Mouse (Mus musculus) CH12.LX (cell line): Measurements from ENCODE around the gene Hist1h4f. TPM values are rescaled to one million over a fixed set of nuclear protein-coding genes. Genes with fewer than 3 reads are reported as not detected.

Experiments used
- DNase-seq: peaks from one replicate; pipeline ENCODE4 v3.0.0-alpha.2; 2013; ENCODE audit errors: extremely low read depth
- H3K27ac ChIP-seq: 2 replicates; pipeline ENCODE4 v1.5.1; 2012; ENCODE audit warnings: low read depth, mild to moderate bottlenecking, control low read depth, moderate library complexity; ENCODE audit not compliant: insufficient read depth
- H3K27me3 ChIP-seq: replicated peaks from 2 replicates; pipeline ENCODE3; 2012; ENCODE audit warnings: inconsistent platforms
- H3K36me3 ChIP-seq, 2 experiments: replicated peaks in 1 of 2; 2 replicates each; pipeline versions ENCODE3 to v1.6.1; 2012; ENCODE audit warnings: inconsistent platforms in 1 of 2, low read length in 1 of 2, mild to moderate bottlenecking in 1 of 2, mixed read lengths in 1 of 2, moderate library complexity in 1 of 2; ENCODE audit not compliant: control insufficient read depth in 1 of 2, insufficient read depth in 1 of 2
- H3K4me1 ChIP-seq, 2 experiments: 2 replicates each; pipeline ENCODE4 v1.6.1; 2012; ENCODE audit warnings: inconsistent platforms in 1 of 2, moderate library complexity in 1 of 2; ENCODE audit not compliant: insufficient read depth in 2 of 2, control insufficient read depth in 1 of 2
- H3K4me2 ChIP-seq: 2 replicates; pipeline ENCODE4 v1.6.1; 2012; ENCODE audit warnings: low read depth, mild to moderate bottlenecking, control low read depth; ENCODE audit not compliant: poor library complexity, insufficient read depth, severe bottlenecking
- H3K4me3 ChIP-seq, 3 experiments: fragments of 150-350 bp in 1 of 3; sonication (generic) in 1 of 3; replicated peaks in 1 of 3; 2 replicates each; pipeline versions ENCODE3 to v1.5.1; 2011 to 2012; ENCODE audit warnings: low read depth in 2 of 3, low read length in 2 of 3, mild to moderate bottlenecking in 2 of 3, moderate library complexity in 2 of 3, control low read depth in 1 of 3, improper control_type of control experiment in 1 of 3, inconsistent platforms in 1 of 3, mixed read lengths in 1 of 3; ENCODE audit not compliant: poor library complexity in 1 of 3
- H3K79me2 ChIP-seq: replicated peaks from 2 replicates; pipeline ENCODE4 v1.6.1; 2012; ENCODE audit warnings: mild to moderate bottlenecking, moderate library complexity; ENCODE audit not compliant: control insufficient read depth, poor library complexity, insufficient read depth, severe bottlenecking; ENCODE audit errors: extremely low read depth
- H3K9ac ChIP-seq: 2 replicates; pipeline ENCODE4 v1.6.1; 2012; ENCODE audit warnings: low read depth, mild to moderate bottlenecking, control low read depth, moderate library complexity; ENCODE audit not compliant: insufficient read depth
- H3K9me3 ChIP-seq: replicated peaks from 2 replicates; pipeline ENCODE3; 2012; ENCODE audit warnings: low read length, inconsistent platforms, mixed read lengths
- E2F4 ChIP-seq: IDR thresholded peaks from 2 replicates; pipeline ENCODE4 v1.6.1; 2011; ENCODE audit warnings: low read depth, low read length, improper control_type of control experiment; ENCODE audit not compliant: insufficient replicate concordance
- EP300 ChIP-seq: IDR thresholded peaks from 2 replicates; pipeline ENCODE4 v1.6.1; 2011; ENCODE audit warnings: low read length, improper control_type of control experiment
- ETS1 ChIP-seq: conservative IDR thresholded peaks from 2 replicates; pipeline ENCODE4 v1.6.1; 2012; ENCODE audit warnings: low read depth, mild to moderate bottlenecking, inconsistent platforms, low read length, improper control_type of control experiment, moderate library complexity
- GABPA ChIP-seq: IDR thresholded peaks from 2 replicates; pipeline ENCODE4 v1.6.1; 2012; ENCODE audit warnings: low read depth, low read length, improper control_type of control experiment, inconsistent platforms; ENCODE audit not compliant: insufficient replicate concordance
- HCFC1 ChIP-seq: IDR thresholded peaks from 2 replicates; pipeline ENCODE4 v1.6.1; 2012; ENCODE audit warnings: low read depth, mild to moderate bottlenecking, inconsistent platforms, low read length, improper control_type of control experiment
- IRF4 ChIP-seq: IDR thresholded peaks from 2 replicates; pipeline ENCODE4 v1.6.1; 2014; ENCODE audit warnings: low read depth, mild to moderate bottlenecking, inconsistent platforms, low read length, improper control_type of control experiment
- JUN ChIP-seq: IDR thresholded peaks from 2 replicates; pipeline ENCODE4 v1.6.1; 2011; ENCODE audit warnings: low read depth, mild to moderate bottlenecking, low read length, improper control_type of control experiment, moderate library complexity; ENCODE audit not compliant: insufficient read depth
- JUND ChIP-seq: conservative IDR thresholded peaks from 2 replicates; pipeline ENCODE4 v1.6.1; 2011; ENCODE audit warnings: low read depth, low read length, improper control_type of control experiment
- KAT2A ChIP-seq: IDR thresholded peaks from 2 replicates; pipeline ENCODE4 v1.6.1; 2012; ENCODE audit warnings: low read length, improper control_type of control experiment, inconsistent platforms; ENCODE audit not compliant: insufficient replicate concordance
- MAFK ChIP-seq: IDR thresholded peaks from 2 replicates; pipeline ENCODE4 v1.6.1; 2011; ENCODE audit warnings: low read length, improper control_type of control experiment; ENCODE audit not compliant: insufficient replicate concordance
- MAX ChIP-seq: IDR thresholded peaks from 2 replicates; pipeline ENCODE4 v1.6.1; 2011; ENCODE audit warnings: low read length, improper control_type of control experiment
- MEF2A ChIP-seq: IDR thresholded peaks from 2 replicates; pipeline ENCODE4 v1.6.1; 2014; ENCODE audit warnings: low read depth, mild to moderate bottlenecking, inconsistent platforms, low read length, improper control_type of control experiment, borderline replicate concordance
- NELFE ChIP-seq: IDR thresholded peaks from 2 replicates; pipeline ENCODE4 v1.6.1; 2011; ENCODE audit warnings: low read depth, low read length, improper control_type of control experiment
- POLR2A ChIP-seq: IDR thresholded peaks from 2 replicates; pipeline ENCODE4 v1.6.1; 2011; ENCODE audit warnings: low read depth, mild to moderate bottlenecking, improper control_type of control experiment, low read length
- POLR2AphosphoS2 ChIP-seq: IDR thresholded peaks from 2 replicates; pipeline ENCODE4 v1.6.1; 2011; ENCODE audit warnings: low read depth, low read length, improper control_type of control experiment
- RAD21 ChIP-seq: IDR thresholded peaks from 2 replicates; pipeline ENCODE4 v1.6.1; 2011; ENCODE audit warnings: low read depth, mild to moderate bottlenecking, low read length, improper control_type of control experiment, moderate library complexity
- RCOR1 ChIP-seq: conservative IDR thresholded peaks from 2 replicates; pipeline ENCODE4 v1.6.1; 2012; ENCODE audit warnings: low read depth, mild to moderate bottlenecking, inconsistent platforms, low read length, improper control_type of control experiment
- SIN3A ChIP-seq: IDR thresholded peaks from 2 replicates; pipeline ENCODE4 v1.6.1; 2012; ENCODE audit warnings: low read length, improper control_type of control experiment, inconsistent platforms
- SMC3 ChIP-seq: IDR thresholded peaks from 2 replicates; pipeline ENCODE4 v1.6.1; 2011; ENCODE audit warnings: low read depth, low read length, improper control_type of control experiment
- TBP ChIP-seq: conservative IDR thresholded peaks from 2 replicates; pipeline ENCODE4 v1.6.1; 2011; ENCODE audit warnings: low read depth, low read length, improper control_type of control experiment
- UBTF ChIP-seq: IDR thresholded peaks from 2 replicates; pipeline ENCODE4 v1.6.1; 2012; ENCODE audit warnings: low read depth, mild to moderate bottlenecking, inconsistent platforms, low read length, improper control_type of control experiment, moderate library complexity
- ZC3H11A ChIP-seq: IDR thresholded peaks from 2 replicates; pipeline ENCODE4 v1.6.1; 2012; ENCODE audit warnings: low read depth, mild to moderate bottlenecking, inconsistent platforms, low read length, improper control_type of control experiment
- ZKSCAN1 ChIP-seq: IDR thresholded peaks from 2 replicates; pipeline ENCODE4 v1.6.1; 2012; ENCODE audit warnings: low read depth, inconsistent platforms, low read length, improper control_type of control experiment, borderline replicate concordance
- ZMIZ1 ChIP-seq: IDR thresholded peaks from 2 replicates; pipeline ENCODE4 v1.6.1; 2012; ENCODE audit warnings: low read depth, mild to moderate bottlenecking, inconsistent platforms, low read length, improper control_type of control experiment
- ZNF384 ChIP-seq: IDR thresholded peaks from 2 replicates; pipeline ENCODE4 v1.6.1; 2012; ENCODE audit warnings: low read depth, low read length, improper control_type of control experiment, inconsistent platforms
- dilution Hi-C: fragments of 300-500 bp; cut with MboI; formaldehyde crosslinking; loops from 2 replicates; pipeline ENCODE4 v1.14.3; 2020; ENCODE audit warnings: low sequenced_read_pairs; ENCODE audit not compliant: extremely low pct_unique_long_range_greater_than_20kb, extremely low pct_ligation_motif_present
- in situ Hi-C: fragments of 300-500 bp; cut with MboI; formaldehyde crosslinking; loops from 3 replicates; pipeline ENCODE4 v1.14.3; 2019; ENCODE audit warnings: low sequenced_read_pairs, low pct_ligation_motif_present, low pct_unique_long_range_greater_than_20kb, mixed read lengths
- polyA plus RNA-seq: library from polyadenylated mRNA; unstranded; fragments of >175 nt; gene quantifications from 2 replicates; pipeline ENCODE4 v1.2.1, GENCODE M21; 2012; ENCODE audit warnings: low read depth; ENCODE audit not compliant: insufficient read length
- total RNA-seq, 2 experiments: library from RNA; depleted of rRNA; stranded (reverse); fragments of 300-350 nt in 1 of 2; fragments of >200 nt in 1 of 2; gene quantifications; 2 replicates each; pipeline ENCODE4 v1.2.3; 2012 to 2014

Gene Hist1h4f
- total and polyA plus RNA-seq, 3 experiments: 9.0 to 4,902 (median 27.1) TPM

- no peak for TF ChIP-seq ZKSCAN1
- no peak for TF ChIP-seq HCFC1
- TF ChIP-seq JUN: no peak
- TF ChIP-seq POLR2AphosphoS2: no peak
- no peak for TF ChIP-seq ZC3H11A
- no peak for TF ChIP-seq SMC3
- TF ChIP-seq ZNF384: no peak
- TF ChIP-seq ZMIZ1: no peak
- no peak for TF ChIP-seq MAFK
- no peak for TF ChIP-seq GABPA
- no peak for TF ChIP-seq RAD21
- TF ChIP-seq E2F4: no peak
- no peak for TF ChIP-seq UBTF
- no peak for TF ChIP-seq MAX
- TF ChIP-seq IRF4: no peak
- TF ChIP-seq JUND: no peak
- no peak for TF ChIP-seq NELFE
- TF ChIP-seq RCOR1: no peak
- TF ChIP-seq POLR2A: no peak
- TF ChIP-seq KAT2A: no peak
- peak within 1 kb of the TSS; percentile 75 for H3K27ac ChIP-seq
- H3K4me1 ChIP-seq: peaks cover 4 to 28% of the 10 kb centered on the region in 2 experiments; a peak in 3 of 4 replicates
- dilution Hi-C loops (no loop called here), in situ Hi-C loops (loop anchor here (25.0 kb wide), 1 partner anchor 1816 kb away; the partner anchor contains the start of gene Hist1h4j)
- peak within 1 kb of the TSS; percentile 22; the same call in 1 of the 2 replicates for H3K4me2 ChIP-seq
- no peak within 1 kb of the TSS for H3K4me3 ChIP-seq
- H3K27me3 ChIP-seq: no peaks in the 10 kb centered on the region
- no peaks in the 10 kb centered on the region for H3K79me2 ChIP-seq
- no peaks in the 10 kb centered on the region for H3K36me3 ChIP-seq
- no peak for DNase-seq
- H3K9me3 ChIP-seq: no peaks in the 10 kb centered on the region
- peak within 1 kb of the TSS; percentile 65; the same call in 1 of the 2 replicates for H3K9ac ChIP-seq
Observed at GRCm38 (mm10) chr13:23552962-23553361, 1.5 kb upstream of the Hist1h4f start, which contains the start of gene Hist1h1d. Gene Hist1h1d (plus strand): TSS chr13:23553262.

DNA sequence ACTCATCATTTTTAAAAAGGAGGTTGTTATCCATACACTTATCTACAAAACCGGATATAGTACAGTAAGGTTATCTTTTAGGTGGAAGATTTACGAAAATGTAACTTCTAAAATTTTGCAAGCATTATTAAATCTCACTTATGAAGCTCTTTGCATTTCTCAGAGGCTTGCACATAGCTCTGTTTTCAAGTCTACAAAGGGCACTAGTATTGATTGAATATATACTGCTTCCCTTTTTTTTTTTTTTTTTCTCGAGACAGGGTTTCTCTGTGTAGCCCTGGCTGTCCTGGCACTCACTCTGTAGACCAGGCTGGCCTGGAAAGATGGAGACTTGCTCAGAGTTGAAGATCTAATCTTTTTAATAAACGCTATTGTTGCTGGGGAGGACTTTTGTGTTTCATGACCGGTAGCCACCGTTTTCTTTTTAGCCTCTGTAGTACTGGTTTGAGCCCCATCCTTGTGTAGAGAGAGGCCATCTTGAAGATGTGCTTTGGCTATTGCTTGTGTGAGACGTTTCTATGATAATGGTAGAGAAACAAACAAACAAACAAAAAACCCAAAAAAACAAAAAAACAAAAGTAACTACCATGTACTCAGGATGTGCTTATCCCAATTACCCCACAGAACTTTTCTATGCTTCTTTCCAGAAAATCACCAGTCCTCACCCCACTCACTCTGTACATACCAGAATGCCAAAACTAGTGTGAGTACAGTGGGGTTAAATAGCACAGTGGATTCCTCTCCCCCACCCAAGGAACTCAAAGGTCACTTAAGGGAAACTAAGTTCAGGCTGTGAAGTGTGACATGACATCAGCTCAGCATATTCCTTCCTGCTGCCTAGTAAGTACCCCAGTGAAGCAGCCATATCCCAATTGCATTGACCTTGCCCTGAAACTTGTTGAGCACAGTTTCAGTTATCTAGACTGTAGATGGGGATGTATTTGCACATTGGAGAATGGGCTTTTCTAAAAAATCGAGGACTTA is 775 bp upstream of the Hist1h4f start:
- Histone ChIP-seq H3K27ac (peak overlapping the region; percentile 98), H3K4me1 (peaks cover 4 to 25% of the 10 kb centered on the region in 2 experiments; a peak in 3 of 4 replicates), H3K9me3 (no peaks in the 10 kb centered on the region), H3K79me2 (no peaks in the 10 kb centered on the region), H3K27me3 (no peaks in the 10 kb centered on the region), H3K4me2 (peak overlapping the region; percentile 51), H3K36me3 (no peaks in the 10 kb centered on the region), H3K9ac (peak overlapping the region; percentile 65), H3K4me3 (peak overlapping the region in 1 of 3 experiments; percentile 5)
- dilution Hi-C loops (no loop called here), in situ Hi-C loops (loop anchor here (25.0 kb wide), 1 partner anchor 1815 kb away; the partner anchor contains the start of gene Hist1h4j)
- TF ChIP-seq GABPA (no peak), JUN (no peak), ETS1 (no peak), EP300 (peak; percentile 36; the same call in 1 of the 2 replicates), RCOR1 (no peak), MEF2A (no peak), SIN3A (no peak), TBP (no peak), MAFK (no peak), ZNF384 (peak; percentile 91), MAX (no peak; the same call in 1 of the 2 replicates)
- no peak for DNase-seq
